Mouse (Mus musculus) limb, embryonic 13.5 days (tissue): Measurements from ENCODE around the gene Ankrd55. TPM values are rescaled to one million over a fixed set of nuclear protein-coding genes. Genes with fewer than 3 reads are reported as not detected.
"Not testable (repeated sequence)": the region's sequence is repeated elsewhere in the genome, so short reads cannot be mapped to it uniquely, and the experiment has no call there.

Source experiments
- ATAC-seq: fragments of 200-750 bp; cut with Nextera tagmentation; 2 replicates; pipeline ENCODE4 v1.8.0; 2017; ENCODE audit warnings: low read depth, moderate number of reproducible peaks, moderate TSS enrichment; ENCODE audit not compliant: low FRiP score
- H3K27ac ChIP-seq: fragments of 300-500 bp; sonication (generic); 2 replicates; pipeline ENCODE4 v1.5.1; 2015; ENCODE audit warnings: inconsistent platforms, mild to moderate bottlenecking, moderate library complexity
- H3K27me3 ChIP-seq: fragments of 300-500 bp; sonication (generic); 2 replicates; pipeline ENCODE4 v1.6.1; 2015; ENCODE audit warnings: mild to moderate bottlenecking, inconsistent platforms
- H3K36me3 ChIP-seq: fragments of 300-500 bp; sonication (generic); 2 replicates; pipeline ENCODE4 v1.6.1; 2015; ENCODE audit warnings: inconsistent platforms, mild to moderate bottlenecking, moderate library complexity
- H3K4me1 ChIP-seq: fragments of 300-500 bp; sonication (generic); 2 replicates; pipeline ENCODE4 v1.6.1; 2015; ENCODE audit warnings: inconsistent platforms
- H3K4me2 ChIP-seq: fragments of 300-500 bp; sonication (generic); replicated peaks from 2 replicates; pipeline ENCODE4 v1.6.1; 2015; ENCODE audit warnings: inconsistent platforms, mild to moderate bottlenecking, moderate library complexity
- H3K4me3 ChIP-seq: fragments of 300-500 bp; sonication (generic); 2 replicates; pipeline ENCODE4 v1.5.1; 2015; ENCODE audit warnings: moderate library complexity, mild to moderate bottlenecking, inconsistent platforms
- H3K9ac ChIP-seq: fragments of 300-500 bp; sonication (generic); 2 replicates; pipeline ENCODE4 v1.6.1; 2015; ENCODE audit warnings: mild to moderate bottlenecking, inconsistent platforms
- H3K9me3 ChIP-seq: fragments of 300-500 bp; sonication (generic); 2 replicates; pipeline ENCODE4 v1.6.1; 2016; ENCODE audit warnings: inconsistent platforms
- WGBS: fragments of 180-500 bp; shearing (Covaris S2); methylation state at CpG from one replicate; pipeline ENCODE4 v1.1.7; 2015; 5-methylcytosine and 5-hydroxymethylcytosine counted together
- polyA plus RNA-seq: library from polyadenylated mRNA; unstranded; fragments of >200 nt; fragmentation: Nextera tagmentation; extraction: Ambion mirVana; gene quantifications from 2 replicates; pipeline ENCODE4 v1.2.1, GENCODE M21; 2015

Gene Ankrd55
- polyA plus RNA-seq, 1 experiment from 2014 or later = 1.8 TPM

- Histone ChIP-seq H3K4me1 (no peaks in the 10 kb centered on the region), H3K4me3 (no peak overlapping the region), H3K9me3 (peaks cover 3% of the 10 kb centered on the region; the same call in 1 of the 2 replicates), H3K36me3 (no peaks in the 10 kb centered on the region), H3K4me2 (no peak overlapping the region), H3K9ac (no peak overlapping the region), H3K27ac (no peak overlapping the region), H3K27me3 (no peaks in the 10 kb centered on the region)
- no peak for ATAC-seq
- WGBS = 92% methylated on average over 6 of the region's 6 CpGs
Measured at GRCm38 (mm10) chr13:112297781-112298180, 9.5 kb downstream of the Ankrd55 start.

GRCm38 (mm10) chr13:112303429-112303828 is 15.2 kb downstream of the Ankrd55 start:
- Histone ChIP-seq H3K27ac (no peak overlapping the region), H3K4me2 (no peak overlapping the region), H3K36me3 (no peaks in the 10 kb centered on the region), H3K9ac (no peak overlapping the region), H3K9me3 (0 out of 2 replicates have a peak, but pooled peaks cover 5% of the 10 kb centered on the region), H3K27me3 (no peaks in the 10 kb centered on the region), H3K4me3 (no peak overlapping the region), H3K4me1 (0 out of 2 replicates have a peak, but pooled peaks cover 8% of the 10 kb centered on the region)
- no peak for ATAC-seq
- 55% methylated on average over 2 of the region's 2 CpGs for WGBS

- no peak overlapping the region for H3K9ac ChIP-seq
- H3K9me3 ChIP-seq = 0 out of 2 replicates have a peak, but pooled peaks cover 5% of the 10 kb centered on the region
- H3K4me3 ChIP-seq = no peak overlapping the region
- H3K27me3 ChIP-seq = no peaks in the 10 kb centered on the region
- 0 out of 2 replicates have a peak, but pooled peaks cover 3% of the 10 kb centered on the region for H3K4me1 ChIP-seq
- no peak overlapping the region for H3K27ac ChIP-seq
- no peak for ATAC-seq
- no peaks in the 10 kb centered on the region for H3K36me3 ChIP-seq
- no peak overlapping the region for H3K4me2 ChIP-seq
- 11% methylated on average over 1 of the region's 1 CpGs for WGBS
Measured at GRCm38 (mm10) chr13:112308672-112309071, 20.4 kb downstream of the Ankrd55 start.

- peaks cover 12% of the 10 kb centered on the region; the same call in 1 of the 2 replicates for H3K4me1 ChIP-seq
- not testable (repeated sequence) for ATAC-seq, H3K9me3 ChIP-seq, H3K4me3 ChIP-seq, H3K36me3 ChIP-seq, H3K9ac ChIP-seq, H3K27me3 ChIP-seq, H3K27ac ChIP-seq, H3K4me2 ChIP-seq
- WGBS = 82% methylated on average over 3 of the region's 3 CpGs
Measured at GRCm38 (mm10) chr13:112311611-112312010, 23.4 kb downstream of the Ankrd55 start.

- no peak for ATAC-seq
- H3K27me3 ChIP-seq = no peaks in the 10 kb centered on the region
- no peaks in the 10 kb centered on the region for H3K36me3 ChIP-seq
- 35% methylated on average over 3 of the region's 3 CpGs for WGBS
- H3K9ac ChIP-seq = no peak overlapping the region
- no peaks in the 10 kb centered on the region for H3K9me3 ChIP-seq
- no peak overlapping the region for H3K4me3 ChIP-seq
- no peak overlapping the region for H3K27ac ChIP-seq
- peaks cover 12% of the 10 kb centered on the region; the same call in 1 of the 2 replicates for H3K4me1 ChIP-seq
- no peak overlapping the region for H3K4me2 ChIP-seq
Measured at GRCm38 (mm10) chr13:112315442-112315841, 27.2 kb downstream of the Ankrd55 start.

DNA sequence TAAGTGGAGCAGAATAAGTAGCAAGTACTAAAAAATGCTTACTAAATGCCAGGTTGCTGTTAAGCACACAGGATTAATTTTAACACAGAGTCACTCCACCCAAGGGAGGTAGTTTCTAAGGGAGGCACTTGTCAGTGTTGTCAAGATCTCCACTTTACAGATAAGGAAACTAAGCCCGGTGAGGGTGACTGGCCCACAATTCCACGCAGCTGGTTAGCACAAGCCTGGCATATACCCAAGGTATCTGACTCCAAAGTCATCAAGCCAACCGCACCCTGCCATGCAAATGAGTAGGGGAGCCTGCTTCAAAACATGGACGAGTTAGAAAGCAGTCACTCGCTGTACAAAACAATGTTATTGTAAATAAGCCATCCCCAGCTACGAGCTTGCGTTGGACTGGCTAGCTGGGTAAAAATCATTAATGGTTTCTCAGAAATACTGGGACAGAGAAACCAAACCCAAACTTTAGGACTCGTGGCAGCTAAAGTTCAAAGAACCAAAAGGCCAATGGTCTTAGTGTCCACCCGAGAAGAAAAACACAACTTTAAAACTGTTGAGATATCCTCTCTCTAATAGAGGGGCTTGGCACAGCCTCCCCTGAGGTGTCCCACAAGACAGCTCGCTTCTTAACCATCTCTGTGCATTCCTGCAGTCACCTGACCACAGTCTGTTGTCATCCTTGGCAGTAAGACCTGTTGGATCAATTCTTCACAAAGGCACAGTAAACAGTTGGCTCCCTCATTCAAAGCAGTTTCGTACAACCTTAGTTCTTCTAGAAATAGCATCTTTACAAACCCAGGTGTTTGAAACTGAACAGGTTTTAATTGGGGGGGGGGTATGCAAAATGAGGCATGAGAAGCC is 28.6 kb downstream of the Ankrd55 start:
- H3K4me2 ChIP-seq = no peak overlapping the region
- no peak overlapping the region for H3K9ac ChIP-seq
- H3K36me3 ChIP-seq = no peaks in the 10 kb centered on the region
- peaks cover 12% of the 10 kb centered on the region; the same call in 1 of the 2 replicates for H3K4me1 ChIP-seq
- 81% methylated on average over 11 of the region's 11 CpGs for WGBS
- no peak for ATAC-seq
- no peak overlapping the region for H3K4me3 ChIP-seq
- H3K9me3 ChIP-seq = no peaks in the 10 kb centered on the region
- no peak overlapping the region for H3K27ac ChIP-seq
- no peaks in the 10 kb centered on the region for H3K27me3 ChIP-seq

DNA sequence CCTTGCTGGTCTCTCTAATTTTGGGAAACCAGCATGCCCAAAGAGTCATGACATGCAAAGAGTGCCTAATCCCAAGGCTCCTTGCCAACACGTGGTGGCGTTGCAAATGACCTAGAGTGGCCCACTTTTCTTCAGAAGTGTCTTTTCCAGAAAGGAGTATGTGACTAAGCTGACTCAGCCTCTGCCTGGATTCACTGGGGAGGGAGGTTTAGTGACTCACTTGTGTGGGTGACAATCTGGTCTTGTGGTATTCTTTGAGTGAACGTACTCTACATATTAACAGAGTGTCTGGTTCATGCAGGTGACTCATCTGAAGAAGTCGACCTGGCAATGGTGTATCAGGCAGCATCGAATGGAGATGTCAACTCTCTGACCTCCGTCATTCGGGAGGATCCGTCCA is 29.9 kb downstream of the Ankrd55 start:
- WGBS = 88% methylated on average over 8 of the region's 8 CpGs
- Histone ChIP-seq H3K27ac (no peak overlapping the region), H3K27me3 (no peaks in the 10 kb centered on the region), H3K9me3 (no peaks in the 10 kb centered on the region), H3K36me3 (no peaks in the 10 kb centered on the region), H3K4me2 (no peak overlapping the region), H3K4me3 (no peak overlapping the region), H3K9ac (no peak overlapping the region), H3K4me1 (peaks cover 16% of the 10 kb centered on the region; the same call in 1 of the 2 replicates)
- no peak for ATAC-seq

DNA sequence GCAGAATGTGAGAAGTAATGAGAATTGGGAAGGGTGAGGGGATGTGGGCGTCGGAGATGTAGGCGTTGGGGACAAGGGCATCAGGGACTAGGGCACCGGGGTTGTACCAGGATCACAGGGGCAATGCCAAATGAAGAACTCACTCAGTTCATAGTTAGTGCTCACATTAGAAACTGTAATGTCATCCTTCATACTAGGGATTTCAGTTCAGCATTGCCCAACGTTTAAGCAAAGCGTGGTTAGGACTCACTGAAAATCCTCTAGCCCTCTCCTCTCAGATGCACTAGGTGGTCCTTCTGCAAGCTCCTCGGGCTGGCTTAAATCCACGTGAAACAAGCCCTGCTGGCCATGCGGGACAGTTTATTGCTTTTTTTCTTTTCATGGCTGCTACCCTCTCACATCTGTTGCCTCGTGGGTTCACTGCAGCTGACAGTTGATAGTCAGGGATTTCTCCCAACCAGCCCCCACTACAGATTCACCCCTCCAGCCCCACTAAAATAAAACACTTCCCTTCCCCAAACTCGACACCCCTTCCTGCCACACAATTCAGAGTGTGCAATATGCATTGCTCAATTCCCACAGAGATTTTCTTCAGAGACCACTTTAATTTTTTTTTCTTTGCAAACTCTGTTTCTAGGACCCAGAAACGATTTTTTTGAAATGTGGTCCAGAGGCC is 35.5 kb downstream of the Ankrd55 start:
- H3K36me3 ChIP-seq = no peaks in the 10 kb centered on the region
- ATAC-seq = peak; percentile 40; the same call in 1 of the 2 replicates
- H3K27me3 ChIP-seq = no peaks in the 10 kb centered on the region
- 23% methylated on average over 12 of the region's 12 CpGs for WGBS
- H3K4me3 ChIP-seq = no peak overlapping the region
- H3K4me1 ChIP-seq = peaks cover 45% of the 10 kb centered on the region
- peak overlapping the region; percentile 58; the same call in 1 of the 2 replicates for H3K27ac ChIP-seq
- H3K9me3 ChIP-seq = no peaks in the 10 kb centered on the region
- H3K4me2 ChIP-seq = no peak overlapping the region
- no peak overlapping the region for H3K9ac ChIP-seq

DNA sequence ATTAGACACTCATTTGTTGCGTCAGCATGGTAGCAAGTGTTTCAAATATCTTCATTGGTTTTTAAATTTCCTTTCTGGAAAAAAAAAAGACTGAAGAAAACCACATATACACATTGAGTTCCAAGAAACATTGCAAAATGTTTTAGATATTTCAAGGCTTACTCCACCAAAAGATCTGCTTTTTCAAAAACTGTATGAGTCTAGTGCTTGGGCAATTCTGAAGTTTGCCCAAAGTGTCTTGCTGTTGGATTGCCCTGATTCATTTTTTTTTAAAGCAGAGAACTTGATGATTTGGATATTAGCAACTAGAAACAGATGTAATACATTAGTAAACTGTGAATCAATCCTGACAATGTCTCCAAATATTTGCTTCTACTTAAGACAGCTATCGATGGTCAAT is 36.9 kb downstream of the Ankrd55 start:
- no peaks in the 10 kb centered on the region for H3K9me3 ChIP-seq
- no peak overlapping the region for H3K9ac ChIP-seq
- no peak overlapping the region for H3K27ac ChIP-seq
- no peaks in the 10 kb centered on the region for H3K36me3 ChIP-seq
- no peak for ATAC-seq
- H3K4me2 ChIP-seq = no peak overlapping the region
- peaks cover 51% of the 10 kb centered on the region for H3K4me1 ChIP-seq
- 88% methylated on average over 2 of the region's 2 CpGs for WGBS
- no peaks in the 10 kb centered on the region for H3K27me3 ChIP-seq
- no peak overlapping the region for H3K4me3 ChIP-seq

GRCm38 (mm10) chr13:112326403-112326802 is 38.2 kb downstream of the Ankrd55 start:
- H3K9ac ChIP-seq = no peak overlapping the region
- 78% methylated on average over 7 of the region's 7 CpGs for WGBS
- peak overlapping the region; percentile 84; the same call in 1 of the 2 replicates for H3K27ac ChIP-seq
- ATAC-seq = no peak
- no peaks in the 10 kb centered on the region for H3K36me3 ChIP-seq
- no peaks in the 10 kb centered on the region for H3K27me3 ChIP-seq
- no peaks in the 10 kb centered on the region for H3K9me3 ChIP-seq
- peaks cover 64% of the 10 kb centered on the region for H3K4me1 ChIP-seq
- H3K4me2 ChIP-seq = no peak overlapping the region
- no peak overlapping the region for H3K4me3 ChIP-seq

DNA sequence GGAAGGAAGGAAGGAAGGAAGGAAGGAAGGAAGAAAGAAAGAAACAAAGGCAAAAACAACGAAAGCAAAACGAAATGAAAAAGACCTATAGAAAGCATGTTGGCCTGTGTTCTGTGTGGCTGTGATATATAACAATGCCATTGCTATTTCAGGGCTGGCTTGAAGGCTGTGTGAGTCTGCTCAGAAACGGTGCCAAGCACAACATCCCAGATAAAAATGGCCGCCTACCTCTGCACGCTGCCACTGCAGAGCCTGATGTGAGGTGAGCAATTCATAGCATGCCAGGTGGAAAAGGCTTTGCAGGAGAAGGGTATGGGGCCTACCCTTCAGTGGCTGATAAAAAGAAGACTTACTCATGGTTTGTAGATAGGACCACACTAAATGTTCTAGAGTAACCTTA is 38.7 kb downstream of the Ankrd55 start:
- WGBS = 70% methylated on average over 5 of the region's 5 CpGs
- Histone ChIP-seq H3K27ac (peak overlapping the region; percentile 84), H3K9ac (no peak overlapping the region), H3K36me3 (no peaks in the 10 kb centered on the region), H3K9me3 (no peaks in the 10 kb centered on the region), H3K27me3 (no peaks in the 10 kb centered on the region), H3K4me2 (no peak overlapping the region), H3K4me3 (no peak overlapping the region), H3K4me1 (peaks cover 70% of the 10 kb centered on the region)
- no peak for ATAC-seq

GRCm38 (mm10) chr13:112327511-112327910 is 39.3 kb downstream of the Ankrd55 start:
- H3K27me3 ChIP-seq = no peaks in the 10 kb centered on the region
- peaks cover 75% of the 10 kb centered on the region for H3K4me1 ChIP-seq
- no peak overlapping the region for H3K4me3 ChIP-seq
- peak overlapping the region; percentile 84 for H3K27ac ChIP-seq
- no peak for ATAC-seq
- H3K36me3 ChIP-seq = no peaks in the 10 kb centered on the region
- H3K9ac ChIP-seq = no peak overlapping the region
- 15% methylated on average over 4 of the region's 4 CpGs for WGBS
- H3K9me3 ChIP-seq = no peaks in the 10 kb centered on the region
- peak overlapping the region; percentile 23; the same call in 1 of the 2 replicates for H3K4me2 ChIP-seq
